Mouse (Mus musculus) ES-E14 (cell line): ENCODE data around the gene Myo16. TPM values are rescaled to one million over a fixed set of nuclear protein-coding genes. Genes with fewer than 3 reads are reported as not detected.

Source experiments
- DNase-seq: peaks from one replicate; pipeline ENCODE4 v3.0.0-alpha.2; 2013; ENCODE audit warnings: low read depth, low spot score
- H3K27ac ChIP-seq: 2 replicates; pipeline ENCODE4 v1.5.1; 2012; ENCODE audit warnings: low read depth, mild to moderate bottlenecking, low read length, moderate library complexity, mixed read lengths; ENCODE audit not compliant: poor library complexity, insufficient read depth, severe bottlenecking
- H3K36me3 ChIP-seq: 2 replicates; pipeline ENCODE4 v1.6.1; 2012; ENCODE audit warnings: mild to moderate bottlenecking, low read length, moderate library complexity, mixed read lengths; ENCODE audit not compliant: control insufficient read depth, poor library complexity, insufficient read depth, severe bottlenecking
- H3K4me1 ChIP-seq, 2 experiments: fragments of 150-350 bp in 1 of 2; sonication (generic) in 1 of 2; 2 replicates each; pipeline ENCODE4 v1.6.1; 2012; ENCODE audit warnings: low read length in 2 of 2, mild to moderate bottlenecking in 1 of 2, mixed read lengths in 1 of 2; ENCODE audit not compliant: control insufficient read depth in 2 of 2, insufficient read depth in 2 of 2, poor library complexity in 1 of 2
- H3K4me3 ChIP-seq, 2 experiments: fragments of 150-350 bp in 1 of 2; sonication (generic) in 1 of 2; 2 replicates each; pipeline ENCODE4 v1.5.1; 2012; ENCODE audit warnings: low read length in 2 of 2, low read depth in 1 of 2, mild to moderate bottlenecking in 1 of 2, mixed read lengths in 1 of 2; ENCODE audit not compliant: insufficient read depth in 1 of 2, poor library complexity in 1 of 2, severe bottlenecking in 1 of 2
- H3K9ac ChIP-seq: 2 replicates; pipeline ENCODE4 v1.6.1; 2012; ENCODE audit warnings: low read depth, mild to moderate bottlenecking, low read length, mixed read lengths; ENCODE audit not compliant: poor library complexity, insufficient read depth, severe bottlenecking
- H3K9me3 ChIP-seq: fragments of 150-350 bp; sonication (generic); 2 replicates; pipeline ENCODE4 v1.6.1; 2012; ENCODE audit warnings: low read depth, mild to moderate bottlenecking, low read length; ENCODE audit not compliant: control insufficient read depth, insufficient read depth
- CHD2 ChIP-seq: IDR thresholded peaks from 2 replicates; pipeline ENCODE4 v1.6.1; 2014; ENCODE audit warnings: mild to moderate bottlenecking, low read depth, low read length, inconsistent platforms
- HCFC1 ChIP-seq: IDR thresholded peaks from 2 replicates; pipeline ENCODE4 v1.6.1; 2012; ENCODE audit warnings: low read length, inconsistent platforms, borderline replicate concordance; ENCODE audit not compliant: insufficient read depth
- MAFK ChIP-seq: IDR thresholded peaks from 2 replicates; pipeline ENCODE4 v1.6.1; 2014; ENCODE audit warnings: mild to moderate bottlenecking, low read depth, low read length, inconsistent platforms; ENCODE audit not compliant: insufficient read depth
- ZC3H11A ChIP-seq: IDR thresholded peaks from 2 replicates; pipeline ENCODE4 v1.6.1; 2012; ENCODE audit warnings: low read depth, mild to moderate bottlenecking, inconsistent platforms, low read length, borderline replicate concordance
- ZNF384 ChIP-seq: IDR thresholded peaks from 2 replicates; pipeline ENCODE4 v1.6.1; 2012; ENCODE audit warnings: low read depth, low read length, inconsistent platforms
- in situ Hi-C, 2 experiments: fragments of 600-800 bp; cut with MboI; formaldehyde crosslinking; loops; one replicate each; pipeline ENCODE4 v1.15.1; 2025; ENCODE audit warnings: low sequenced_read_pairs in 2 of 2, inconsistent platforms in 1 of 2; ENCODE audit not compliant: unreplicated experiment in 2 of 2
- total RNA-seq: library from RNA; depleted of rRNA; stranded (reverse); fragments of 300-350 nt; gene quantifications from 2 replicates; pipeline ENCODE4 v1.2.3, GENCODE M21; 2012

The Myo16 gene
- total RNA-seq, 1 experiment: 0.09 TPM

GRCm38 (mm10) chr8:10517381-10517780, 363.7 kb downstream of the Myo16 start:
- in situ Hi-C loops: no loop called here
- Histone ChIP-seq H3K4me1 (no peaks in the 10 kb centered on the region), H3K9me3 (no peaks in the 10 kb centered on the region), H3K36me3 (no peaks in the 10 kb centered on the region), H3K4me3 (no peak overlapping the region), H3K9ac (no peak overlapping the region), H3K27ac (no peak overlapping the region)
- DNase-seq: no peak
- TF ChIP-seq HCFC1 (no peak), ZNF384 (no peak), ZC3H11A (no peak), MAFK (no peak), CHD2 (no peak)

GRCm38 (mm10) chr8:10519276-10519675, 365.6 kb downstream of the Myo16 start:
- Histone ChIP-seq H3K9me3 (no peaks in the 10 kb centered on the region), H3K9ac (no peak overlapping the region), H3K36me3 (no peaks in the 10 kb centered on the region), H3K4me1 (no peaks in the 10 kb centered on the region), H3K27ac (no peak overlapping the region), H3K4me3 (no peak overlapping the region)
- in situ Hi-C loops: no loop called here
- DNase-seq: no peak
- TF ChIP-seq HCFC1 (no peak), ZC3H11A (no peak), ZNF384 (no peak), MAFK (no peak), CHD2 (no peak)

- TF ChIP-seq ZC3H11A (no peak), CHD2 (no peak)
- no peak for DNase-seq
- no peak overlapping the region for H3K4me3 ChIP-seq
- H3K27ac ChIP-seq: no peak overlapping the region
- in situ Hi-C loops: no loop called here
- no peak overlapping the region for H3K9ac ChIP-seq
- H3K36me3 ChIP-seq: no peaks in the 10 kb centered on the region
- no peaks in the 10 kb centered on the region for H3K9me3 ChIP-seq
- no peaks in the 10 kb centered on the region for H3K4me1 ChIP-seq
Measured at GRCm38 (mm10) chr8:10521463-10521862, 367.8 kb downstream of the Myo16 start.

DNA sequence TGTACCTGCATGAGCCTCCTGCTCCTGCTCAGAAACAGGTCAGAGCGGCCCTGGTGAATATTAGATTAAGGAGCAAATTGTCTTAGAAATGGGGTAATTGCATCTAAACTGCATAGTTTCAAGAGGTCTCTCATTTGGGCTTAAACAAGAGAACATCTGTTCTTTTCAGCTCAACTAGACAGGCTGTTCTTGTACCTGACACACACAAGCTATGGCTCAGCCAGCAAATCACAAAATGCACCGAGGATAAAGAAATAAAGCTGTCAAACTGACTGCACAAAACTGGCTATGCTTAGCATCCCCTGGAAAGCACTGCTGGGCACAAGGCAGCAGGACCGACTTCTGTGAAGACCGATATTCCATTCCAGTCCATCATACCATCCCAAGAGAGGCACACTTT, 372.0 kb downstream of the Myo16 start:
- H3K9ac ChIP-seq: no peak overlapping the region
- DNase-seq: no peak
- no peaks in the 10 kb centered on the region for H3K4me1 ChIP-seq
- H3K4me3 ChIP-seq: no peak overlapping the region
- H3K9me3 ChIP-seq: no peaks in the 10 kb centered on the region
- TF ChIP-seq MAFK (no peak), HCFC1 (no peak), CHD2 (no peak), ZC3H11A (no peak), ZNF384 (no peak)
- H3K27ac ChIP-seq: no peak overlapping the region
- in situ Hi-C loops: no loop called here
- no peaks in the 10 kb centered on the region for H3K36me3 ChIP-seq

GRCm38 (mm10) chr8:10526616-10527015, 372.9 kb downstream of the Myo16 start:
- Histone ChIP-seq H3K9ac (no peak overlapping the region), H3K36me3 (no peaks in the 10 kb centered on the region), H3K4me1 (no peaks in the 10 kb centered on the region), H3K9me3 (no peaks in the 10 kb centered on the region), H3K27ac (no peak overlapping the region), H3K4me3 (no peak overlapping the region)
- in situ Hi-C loops: no loop called here
- no peak for TF ChIP-seq CHD2
- no peak for TF ChIP-seq MAFK
- TF ChIP-seq ZNF384: no peak
- TF ChIP-seq HCFC1: no peak
- TF ChIP-seq ZC3H11A: no peak
- DNase-seq: no peak
